Mouse (Mus musculus) olfactory bulb, adult 2 months (tissue): ENCODE data around the gene Tmtc1. TPM values are rescaled to one million over a fixed set of nuclear protein-coding genes. Genes with fewer than 3 reads are reported as not detected.

Source experiments
- H3K27ac ChIP-seq: fragments of 200-500 bp; 2 replicates; pipeline ENCODE4 v1.5.1; 2012; ENCODE audit warnings: low read depth, low read length; ENCODE audit not compliant: insufficient read depth
- H3K4me1 ChIP-seq: fragments of 200-500 bp; 2 replicates; pipeline ENCODE4 v1.6.1; 2012; ENCODE audit warnings: low read length; ENCODE audit not compliant: control insufficient read depth, insufficient read depth
- H3K4me3 ChIP-seq: fragments of 200-500 bp; 2 replicates; pipeline ENCODE4 v1.5.1; 2012; ENCODE audit warnings: mild to moderate bottlenecking, low read depth, low read length, moderate library complexity; ENCODE audit not compliant: insufficient read depth
- CTCF ChIP-seq: fragments of 200-500 bp; IDR thresholded peaks from 2 replicates; pipeline ENCODE4 v1.5.1; 2012; ENCODE audit warnings: low read depth, mild to moderate bottlenecking, low read length, moderate library complexity; ENCODE audit not compliant: insufficient read depth
- POLR2A ChIP-seq: fragments of 200-500 bp; IDR thresholded peaks from 2 replicates; pipeline ENCODE4 v1.6.1; 2012; ENCODE audit warnings: mild to moderate bottlenecking, low read depth, low read length, moderate library complexity; ENCODE audit not compliant: insufficient read depth
- WGBS: fragments of 180-500 bp; shearing (Covaris S2); methylation state at CpG from one replicate; pipeline ENCODE4 v1.1.7; 2018; 5-methylcytosine and 5-hydroxymethylcytosine counted together
- polyA plus RNA-seq: library from polyadenylated mRNA; stranded (reverse); fragments of >200 nt; gene quantifications from 2 replicates; pipeline ENCODE4 v1.2.4, GENCODE M21; 2012; ENCODE audit warnings: low replicate concordance; ENCODE audit not compliant: missing spikeins, insufficient read depth, insufficient read length

Gene Tmtc1
- polyA plus RNA-seq, 1 experiment, result not detected

GRCm38 (mm10) chr6:148315571-148316080 is 128.6 kb downstream of the Tmtc1 start:
- no peak overlapping the region for H3K4me3 ChIP-seq
- 0 out of 2 replicates have a peak, but pooled peaks cover 2% of the 10 kb centered on the region for H3K4me1 ChIP-seq
- WGBS, result 57% methylated on average over 5 of the region's 5 CpGs
- TF ChIP-seq CTCF, result no peak
- no peak for TF ChIP-seq POLR2A
- no peak overlapping the region for H3K27ac ChIP-seq

- no peak overlapping the region for H3K27ac ChIP-seq
- no peak overlapping the region for H3K4me3 ChIP-seq
- 0 out of 2 replicates have a peak, but pooled peaks cover 2% of the 10 kb centered on the region for H3K4me1 ChIP-seq
- no peak for TF ChIP-seq POLR2A
- no peak for TF ChIP-seq CTCF
These were observed 129.1 kb downstream of the Tmtc1 start for GRCm38 (mm10) chr6:148315106-148315505.

- Histone ChIP-seq H3K4me1 (0 out of 2 replicates have a peak, but pooled peaks cover 2% of the 10 kb centered on the region), H3K4me3 (no peak overlapping the region), H3K27ac (no peak overlapping the region)
- TF ChIP-seq CTCF, result no peak
- no peak for TF ChIP-seq POLR2A
- 10% methylated on average over 2 of the region's 2 CpGs for WGBS
These were observed 133.2 kb downstream of the Tmtc1 start for GRCm38 (mm10) chr6:148310981-148311380.

GRCm38 (mm10) chr6:148305821-148306220 is 138.4 kb downstream of the Tmtc1 start:
- H3K4me1 ChIP-seq, result 0 out of 2 replicates have a peak, but pooled peaks cover 2% of the 10 kb centered on the region
- H3K27ac ChIP-seq, result no peak overlapping the region
- no peak overlapping the region for H3K4me3 ChIP-seq
- 87% methylated on average over 5 of the region's 5 CpGs for WGBS
- TF ChIP-seq CTCF (no peak), POLR2A (no peak)

- WGBS, result 87% methylated on average over 3 of the region's 3 CpGs
- Histone ChIP-seq H3K27ac (no peak overlapping the region), H3K4me1 (no peaks in the 10 kb centered on the region), H3K4me3 (no peak overlapping the region)
- TF ChIP-seq POLR2A (no peak), CTCF (no peak)
These were observed 139.0 kb downstream of the Tmtc1 start for GRCm38 (mm10) chr6:148305191-148305590.

GRCm38 (mm10) chr6:148302261-148302660 is 141.9 kb downstream of the Tmtc1 start:
- H3K4me3 ChIP-seq, result no peak overlapping the region
- no peak overlapping the region for H3K27ac ChIP-seq
- TF ChIP-seq CTCF, result no peak
- TF ChIP-seq POLR2A, result no peak
- no peaks in the 10 kb centered on the region for H3K4me1 ChIP-seq
- WGBS, result 62% methylated on average over 2 of the region's 2 CpGs

- no peak overlapping the region for H3K4me3 ChIP-seq
- TF ChIP-seq POLR2A (no peak), CTCF (no peak)
- 70% methylated on average over 4 of the region's 4 CpGs for WGBS
- no peaks in the 10 kb centered on the region for H3K4me1 ChIP-seq
- H3K27ac ChIP-seq, result no peak overlapping the region
These were observed 147.1 kb downstream of the Tmtc1 start for GRCm38 (mm10) chr6:148297086-148297485.

- Histone ChIP-seq H3K4me1 (no peaks in the 10 kb centered on the region), H3K27ac (no peak overlapping the region), H3K4me3 (no peak overlapping the region)
- TF ChIP-seq POLR2A, result no peak
- no peak for TF ChIP-seq CTCF
These were observed 147.8 kb downstream of the Tmtc1 start for GRCm38 (mm10) chr6:148296418-148296817.

GRCm38 (mm10) chr6:148294506-148294905 is 149.7 kb downstream of the Tmtc1 start:
- Histone ChIP-seq H3K27ac (no peak overlapping the region), H3K4me1 (no peaks in the 10 kb centered on the region), H3K4me3 (no peak overlapping the region)
- TF ChIP-seq POLR2A (no peak), CTCF (no peak)
- 64% methylated on average over 4 of the region's 4 CpGs for WGBS

- Histone ChIP-seq H3K27ac (no peak overlapping the region), H3K4me3 (no peak overlapping the region), H3K4me1 (no peaks in the 10 kb centered on the region)
- TF ChIP-seq CTCF, result no peak
- no peak for TF ChIP-seq POLR2A
These were observed 153.3 kb downstream of the Tmtc1 start for GRCm38 (mm10) chr6:148290865-148291264.
